8 mouse cellular contexts compared by ENCODE assay signal in genomic region chr11:117599049-117599787, GRCm38 (mm10). TPM values are rescaled to one million over a fixed set of nuclear protein-coding genes. Genes with fewer than 3 reads are reported as not detected.
DNase-seq lines count a peak whose midpoint lies in the region; ATAC-seq and TF ChIP-seq lines count a peak whose summit lies in the region.

No protein-coding gene starts in this region.

- 5% methylated on average over 16 of the region's 16 CpGs for WGBS in kidney, postnatal 0 days
- WGBS in bone marrow, adult 2 months: 1% methylated on average over 16 of the region's 16 CpGs
- 5% methylated on average over 16 of the region's 16 CpGs for WGBS in heart, embryonic 14.5 days
- 2% methylated on average over 16 of the region's 16 CpGs for WGBS in liver, embryonic 14.5 days (ENCODE audit: insufficient replicate concordance)
- WGBS in neural tube, embryonic 12.5 days: 7% methylated on average over 16 of the region's 16 CpGs

- TF ChIP-seq POLR2A in bone marrow, adult 2 months (IDR thresholded peaks at IDR 0.05; ENCODE audit: borderline replicate concordance, control insufficient read depth, low read depth, low read length): no peak

- ATAC-seq in kidney, postnatal 0 days (replicated peaks; ENCODE audit: low FRiP score, low read depth): no peak
- ATAC-seq in heart, embryonic 14.5 days (ENCODE audit: insufficient number of reproducible peaks, insufficient read depth, low FRiP score, low read depth): no peak
- ATAC-seq in liver, embryonic 14.5 days (ENCODE audit: insufficient read depth): no peak
- ATAC-seq in neural tube, embryonic 12.5 days (ENCODE audit: low FRiP score, low read depth): no peak

- H3K4me2 ChIP-seq in kidney, postnatal 0 days (ENCODE audit: low read length): peak overlapping the region; percentile 74
- H3K4me2 ChIP-seq in heart, embryonic 14.5 days (ENCODE audit: low read length): peak overlapping the region; percentile 70
- peak overlapping the region; percentile 52 for H3K4me2 ChIP-seq in liver, embryonic 14.5 days (ENCODE audit: low read depth)
- peak overlapping the region; percentile 49 for H3K4me2 ChIP-seq in neural tube, embryonic 12.5 days (replicated peaks)

- H3K9me3 ChIP-seq in kidney, postnatal 0 days (replicated peaks; ENCODE audit: low read length): no peaks in the 10 kb centered on the region
- H3K9me3 ChIP-seq in heart, embryonic 14.5 days (ENCODE audit: control insufficient read depth, low read length): no peaks in the 10 kb centered on the region
- no peaks in the 10 kb centered on the region for H3K9me3 ChIP-seq in liver, embryonic 14.5 days (ENCODE audit: control insufficient read depth, low read length)
- H3K9me3 ChIP-seq in neural tube, embryonic 12.5 days: no peaks in the 10 kb centered on the region

- TF ChIP-seq CTCF in kidney, postnatal 0 days (IDR thresholded peaks at IDR 0.05; ENCODE audit: low read depth): no peak
- TF ChIP-seq CTCF in bone marrow, adult 2 months (IDR thresholded peaks at IDR 0.05; ENCODE audit: control insufficient read depth, insufficient read depth, low read length): no peak
- no peak for TF ChIP-seq CTCF in liver, embryonic 14.5 days (IDR thresholded peaks at IDR 0.05; ENCODE audit: low read depth)

- H3K27ac ChIP-seq in kidney, postnatal 0 days: no peak overlapping the region; the same call in 1 of the 2 replicates
- no peak overlapping the region for H3K27ac ChIP-seq in bone marrow, adult 2 months (ENCODE audit: control insufficient read depth, insufficient read depth, low read depth, low read length, poor library complexity)
- no peak overlapping the region for H3K27ac ChIP-seq in heart, embryonic 14.5 days (replicated peaks in 1 of 2; ENCODE audit: control insufficient read depth in 1 of 2, insufficient read depth in 1 of 2, low read depth in 2 of 2, low read length in 2 of 2)
- no peak overlapping the region for H3K27ac ChIP-seq in liver, embryonic 14.5 days
- no peak overlapping the region for H3K27ac ChIP-seq in neural tube, embryonic 12.5 days

- TF ChIP-seq EP300 in liver, embryonic 14.5 days (IDR thresholded peaks at IDR 0.05; ENCODE audit: low read depth): no peak

- H3K9ac ChIP-seq in kidney, postnatal 0 days (ENCODE audit: low read depth, low read length): peak overlapping the region; percentile 31; the same call in 1 of the 2 replicates
- peak overlapping the region; percentile 69 for H3K9ac ChIP-seq in heart, embryonic 14.5 days (ENCODE audit: low read length)
- H3K9ac ChIP-seq in liver, embryonic 14.5 days (replicated peaks): no peak overlapping the region
- no peak overlapping the region for H3K9ac ChIP-seq in neural tube, embryonic 12.5 days

- DNase-seq in kidney, postnatal 0 days (ENCODE audit: low spot score): peak; percentile 23
- no peak for DNase-seq in kidney, postnatal 4 days
- no peak for DNase-seq in liver, embryonic 14.5 days (ENCODE audit: low read depth in 3 of 3, low spot score in 3 of 3)
- no peak for DNase-seq in urinary bladder, postnatal 4 days (ENCODE audit: low spot score in 2 of 2)
- DNase-seq in gastrocnemius, postnatal 14 days: no peak

- H3K27me3 ChIP-seq in kidney, postnatal 0 days (ENCODE audit: insufficient read depth, low read length): no peaks in the 10 kb centered on the region
- peaks cover 56% of the 10 kb centered on the region for H3K27me3 ChIP-seq in heart, embryonic 14.5 days (ENCODE audit: control insufficient read depth, insufficient read depth, low read length)
- H3K27me3 ChIP-seq in liver, embryonic 14.5 days (ENCODE audit: control insufficient read depth, insufficient read depth, low read length): peaks cover 35% of the 10 kb centered on the region
- peaks cover 40% of the 10 kb centered on the region for H3K27me3 ChIP-seq in neural tube, embryonic 12.5 days (replicated peaks)

- peaks cover 12% of the 10 kb centered on the region; the same call in 1 of the 2 replicates for H3K4me1 ChIP-seq in kidney, postnatal 0 days (replicated peaks; ENCODE audit: insufficient read depth, low read length)
- H3K4me1 ChIP-seq in bone marrow, adult 2 months (ENCODE audit: control insufficient read depth, insufficient read depth, low read length): no peaks in the 10 kb centered on the region
- H3K4me1 ChIP-seq in heart, embryonic 14.5 days (ENCODE audit: control insufficient read depth in 2 of 2, insufficient read depth in 2 of 2, low read length in 2 of 2): peaks cover 16 to 22% of the 10 kb centered on the region in 2 experiments
- H3K4me1 ChIP-seq in liver, embryonic 14.5 days (replicated peaks; ENCODE audit: control insufficient read depth in 2 of 2, insufficient read depth in 2 of 2, low read length in 1 of 2): no peaks in the 10 kb centered on the region
- peaks cover 46% of the 10 kb centered on the region for H3K4me1 ChIP-seq in neural tube, embryonic 12.5 days

- intact Hi-C loops in gastrocnemius, postnatal 14 days (cut with DNase I; ENCODE audit: low total_unique reads): no loop called here

- peak overlapping the region; percentile 38 for H3K4me3 ChIP-seq in kidney, postnatal 0 days (replicated peaks; ENCODE audit: low read depth, low read length)
- peak overlapping the region; percentile 67 for H3K4me3 ChIP-seq in bone marrow, adult 2 months (replicated peaks; ENCODE audit: control insufficient read depth, low read depth, low read length)
- peak overlapping the region; percentile 46 to 50 for H3K4me3 ChIP-seq in heart, embryonic 14.5 days (ENCODE audit: control insufficient read depth in 1 of 2, insufficient read depth in 1 of 2, low read depth in 1 of 2, low read length in 2 of 2)
- H3K4me3 ChIP-seq in liver, embryonic 14.5 days (ENCODE audit: insufficient read depth in 1 of 2, low read depth in 2 of 2, low read length in 2 of 2): peak overlapping the region; percentile 43; a peak in 3 of 4 replicates
- peak overlapping the region; percentile 1; the same call in 1 of the 2 replicates for H3K4me3 ChIP-seq in neural tube, embryonic 12.5 days

- no peaks in the 10 kb centered on the region for H3K36me3 ChIP-seq in kidney, postnatal 0 days (ENCODE audit: insufficient read depth, low read length)
- no peaks in the 10 kb centered on the region for H3K36me3 ChIP-seq in heart, embryonic 14.5 days (ENCODE audit: control insufficient read depth, insufficient read depth, low read length)
- H3K36me3 ChIP-seq in liver, embryonic 14.5 days (replicated peaks; ENCODE audit: control insufficient read depth, insufficient read depth, low read depth): no peaks in the 10 kb centered on the region
- H3K36me3 ChIP-seq in neural tube, embryonic 12.5 days: no peaks in the 10 kb centered on the region

RNA-seq across cellular contexts. Expression of gene Tnrc6c, which starts 54.9 kb away (rescaled TPM):
- 8.7 and 8.8 TPM in 2 replicates for polyA plus RNA-seq in kidney, postnatal 0 days (2015; fragmentation: Nextera tagmentation; extraction: Ambion mirVana)
- 14.5 and 19.5 TPM in 2 replicates for polyA plus RNA-seq in bone marrow, adult 2 months (2011; ENCODE audit: insufficient read depth, insufficient read length, low replicate concordance, missing spikeins)
- polyA plus RNA-seq in heart, embryonic 14.5 days (2014; fragmentation: Nextera tagmentation; extraction: Ambion mirVana): 8.7 and 8.9 TPM in 2 replicates
- 3.4 and 3.7 TPM in 2 replicates for polyA plus RNA-seq in liver, embryonic 14.5 days (2012; rRNA removed)
- 2.4 and 2.6 TPM in 2 replicates for polyA plus RNA-seq in liver, embryonic 14.5 days (2014; fragmentation: Nextera tagmentation; extraction: Ambion mirVana)
- 25.0 and 26.6 TPM in 2 replicates for polyA plus RNA-seq in neural tube, embryonic 12.5 days (2016; fragmentation: Nextera tagmentation; extraction: Ambion mirVana)
- 10 to 100 TPM; 16.5 to 18.1 TPM for total RNA-seq in gastrocnemius, postnatal 14 days (2021)

Comparison
In these comparisons a context has a peak if more than half of its experiments do, and no peak if none do; other contexts are left out.
1. H3K4me3 ChIP-seq: peak in every context shown above with its lines; median percentile 67 in bone marrow, adult 2 months; 48 in heart, embryonic 14.5 days; 43 in liver, embryonic 14.5 days; 38 in kidney, postnatal 0 days; 1 in neural tube, embryonic 12.5 days.
2. H3K9ac ChIP-seq: peak in kidney, postnatal 0 days (single experiment) and heart, embryonic 14.5 days (single experiment); none in liver, embryonic 14.5 days (single experiment) and neural tube, embryonic 12.5 days (single experiment).
3. Peak in every context shown above with its lines, with median percentiles within 50 percentile points of each other: H3K4me2 ChIP-seq.